Mouse (Mus musculus) stomach, embryonic 16.5 days (tissue): ENCODE results near the gene Ctse. TPM values are rescaled to one million over a fixed set of nuclear protein-coding genes. Genes with fewer than 3 reads are reported as not detected.

ENCODE experiments used
- ATAC-seq: fragments of 200-750 bp; cut with Nextera tagmentation; 2 replicates; pipeline ENCODE4 v1.8.0; 2017; ENCODE audit warnings: moderate number of reproducible peaks, moderate TSS enrichment; ENCODE audit not compliant: insufficient read depth, low FRiP score
- H3K27ac ChIP-seq: fragments of 300-500 bp; sonication (generic); 2 replicates; pipeline ENCODE4 v1.5.1; 2014; ENCODE audit warnings: low read length
- H3K27me3 ChIP-seq: fragments of 300-500 bp; sonication (generic); 2 replicates; pipeline ENCODE4 v1.6.1; 2014; ENCODE audit warnings: low read length, control low read depth, mixed read lengths; ENCODE audit not compliant: control insufficient read depth, insufficient read depth
- H3K36me3 ChIP-seq: fragments of 300-500 bp; sonication (generic); 2 replicates; pipeline ENCODE4 v1.6.1; 2014; ENCODE audit warnings: low read length; ENCODE audit not compliant: control insufficient read depth, insufficient read depth
- H3K4me1 ChIP-seq: fragments of 300-500 bp; sonication (generic); 2 replicates; pipeline ENCODE4 v1.6.1; 2014; ENCODE audit warnings: low read length, control low read depth, mixed read lengths; ENCODE audit not compliant: control insufficient read depth, insufficient read depth
- H3K4me2 ChIP-seq: fragments of 300-500 bp; sonication (generic); 2 replicates; pipeline ENCODE4 v1.6.1; 2014; ENCODE audit warnings: low read depth, low read length, mixed read lengths
- H3K4me3 ChIP-seq: fragments of 300-500 bp; sonication (generic); replicated peaks from 2 replicates; pipeline ENCODE4 v1.5.1; 2014; ENCODE audit warnings: mild to moderate bottlenecking, low read length
- H3K9ac ChIP-seq: fragments of 300-500 bp; sonication (generic); 2 replicates; pipeline ENCODE4 v1.6.1; 2014; ENCODE audit warnings: low read length
- H3K9me3 ChIP-seq: fragments of 300-500 bp; sonication (generic); replicated peaks from 2 replicates; pipeline ENCODE4 v1.6.1; 2016; ENCODE audit warnings: low read length, control low read depth; ENCODE audit not compliant: control insufficient read depth
- WGBS: fragments of 180-500 bp; shearing (Covaris S2); extraction: QIAGEN DNeasy Blood & Tissue Kit; methylation state at CpG from one replicate; pipeline ENCODE4 v1.1.7; 2014; 5-methylcytosine and 5-hydroxymethylcytosine counted together
- polyA plus RNA-seq: library from polyadenylated mRNA; unstranded; fragments of >200 nt; fragmentation: Nextera tagmentation; extraction: Ambion mirVana; gene quantifications from 2 replicates; pipeline ENCODE4 v1.2.1, GENCODE M21; 2015

The Ctse gene
- polyA plus RNA-seq, 1 experiment from 2014 or later: 134 TPM

GRCm38 (mm10) chr1:131640062-131640461 is 2.0 kb downstream of the Ctse start:
- Histone ChIP-seq H3K27me3 (no peaks in the 10 kb centered on the region), H3K4me2 (no peak overlapping the region), H3K27ac (no peak overlapping the region), H3K4me3 (no peak overlapping the region), H3K9ac (no peak overlapping the region), H3K4me1 (no peaks in the 10 kb centered on the region), H3K9me3 (no peaks in the 10 kb centered on the region), H3K36me3 (no peaks in the 10 kb centered on the region)
- no peak for ATAC-seq
- WGBS: 60% methylated on average over 4 of the region's 4 CpGs

GRCm38 (mm10) chr1:131641565-131641964 is 3.5 kb downstream of the Ctse start:
- no peak overlapping the region for H3K4me3 ChIP-seq
- H3K27ac ChIP-seq: no peak overlapping the region
- 92% methylated on average over 13 of the region's 13 CpGs for WGBS
- H3K27me3 ChIP-seq: no peaks in the 10 kb centered on the region
- H3K9ac ChIP-seq: no peak overlapping the region
- no peaks in the 10 kb centered on the region for H3K9me3 ChIP-seq
- H3K4me1 ChIP-seq: no peaks in the 10 kb centered on the region
- no peak overlapping the region for H3K4me2 ChIP-seq
- ATAC-seq: no peak
- no peaks in the 10 kb centered on the region for H3K36me3 ChIP-seq

- no peak for ATAC-seq
- no peaks in the 10 kb centered on the region for H3K4me1 ChIP-seq
- no peaks in the 10 kb centered on the region for H3K9me3 ChIP-seq
- H3K27ac ChIP-seq: no peak overlapping the region
- H3K9ac ChIP-seq: no peak overlapping the region
- H3K36me3 ChIP-seq: no peaks in the 10 kb centered on the region
- 89% methylated on average over 2 of the region's 2 CpGs for WGBS
- no peaks in the 10 kb centered on the region for H3K27me3 ChIP-seq
- H3K4me3 ChIP-seq: no peak overlapping the region
- H3K4me2 ChIP-seq: no peak overlapping the region
Measured at GRCm38 (mm10) chr1:131642251-131642650, 4.1 kb downstream of the Ctse start.

- WGBS: 71% methylated on average over 12 of the region's 12 CpGs
- H3K27ac ChIP-seq: no peak overlapping the region
- H3K9me3 ChIP-seq: no peaks in the 10 kb centered on the region
- no peak for ATAC-seq
- H3K9ac ChIP-seq: no peak overlapping the region
- H3K36me3 ChIP-seq: no peaks in the 10 kb centered on the region
- H3K27me3 ChIP-seq: no peaks in the 10 kb centered on the region
- no peaks in the 10 kb centered on the region; the same call in 1 of the 2 replicates for H3K4me1 ChIP-seq
- no peak overlapping the region for H3K4me2 ChIP-seq
- no peak overlapping the region for H3K4me3 ChIP-seq
Measured at GRCm38 (mm10) chr1:131652670-131653443, 14.8 kb downstream of the Ctse start.

DNA sequence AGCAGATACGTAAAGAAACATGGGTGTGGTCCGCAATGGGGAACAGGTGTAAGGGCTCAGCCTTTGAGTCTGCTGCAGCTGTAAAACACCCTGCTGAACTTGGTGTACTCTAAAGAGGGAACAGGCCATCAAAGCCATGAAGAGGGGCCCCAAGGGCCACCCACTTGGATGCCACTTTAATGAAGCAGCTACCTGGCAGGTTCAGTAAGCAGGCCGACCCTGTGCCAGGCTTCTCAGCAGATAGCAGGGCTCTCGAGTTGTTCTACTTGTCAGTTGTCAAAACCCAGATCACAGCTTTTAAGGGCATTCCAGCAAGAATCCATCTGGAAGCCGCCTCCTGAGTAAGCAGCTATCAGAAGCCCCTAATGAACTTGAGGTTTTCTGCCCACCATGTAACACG is 17.5 kb downstream of the Ctse start:
- no peak overlapping the region for H3K27ac ChIP-seq
- H3K4me3 ChIP-seq: no peak overlapping the region
- no peak overlapping the region for H3K4me2 ChIP-seq
- H3K27me3 ChIP-seq: no peaks in the 10 kb centered on the region; the same call in 1 of the 2 replicates
- no peaks in the 10 kb centered on the region; the same call in 1 of the 2 replicates for H3K4me1 ChIP-seq
- H3K9me3 ChIP-seq: no peaks in the 10 kb centered on the region
- H3K36me3 ChIP-seq: no peaks in the 10 kb centered on the region
- no peak for ATAC-seq
- WGBS: 64% methylated on average over 6 of the region's 6 CpGs
- H3K9ac ChIP-seq: no peak overlapping the region

DNA sequence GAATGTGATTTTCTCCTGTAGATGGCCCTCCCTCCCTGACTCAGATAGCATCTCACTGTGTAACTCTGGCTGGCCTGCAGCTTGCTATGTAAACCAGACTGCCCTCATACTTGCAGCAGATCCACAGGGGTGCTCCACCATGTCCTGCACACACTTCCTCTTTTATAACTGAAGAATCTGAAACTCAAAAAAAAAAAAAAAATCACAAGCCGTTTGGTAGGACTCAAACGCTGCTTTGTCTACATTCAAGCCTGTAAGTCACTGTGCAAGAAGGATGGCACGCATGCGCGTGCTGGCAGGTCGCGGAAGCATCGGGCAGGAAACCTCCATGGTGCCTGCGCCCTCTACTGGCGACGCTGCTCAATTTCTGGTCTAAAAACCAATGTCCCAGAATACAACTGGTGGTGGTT is 19.8 kb downstream of the Ctse start:
- no peaks in the 10 kb centered on the region; the same call in 1 of the 2 replicates for H3K27me3 ChIP-seq
- no peaks in the 10 kb centered on the region for H3K36me3 ChIP-seq
- 0% methylated on average over 11 of the region's 11 CpGs for WGBS
- H3K9ac ChIP-seq: peak overlapping the region; percentile 60
- no peaks in the 10 kb centered on the region; the same call in 1 of the 2 replicates for H3K4me1 ChIP-seq
- H3K4me3 ChIP-seq: peak overlapping the region; percentile 18; the same call in 1 of the 2 replicates
- peak overlapping the region; percentile 49 for H3K4me2 ChIP-seq
- H3K27ac ChIP-seq: peak overlapping the region; percentile 12; the same call in 1 of the 2 replicates
- no peaks in the 10 kb centered on the region for H3K9me3 ChIP-seq
- ATAC-seq: peak; percentile 63; the same call in 1 of the 2 replicates

DNA sequence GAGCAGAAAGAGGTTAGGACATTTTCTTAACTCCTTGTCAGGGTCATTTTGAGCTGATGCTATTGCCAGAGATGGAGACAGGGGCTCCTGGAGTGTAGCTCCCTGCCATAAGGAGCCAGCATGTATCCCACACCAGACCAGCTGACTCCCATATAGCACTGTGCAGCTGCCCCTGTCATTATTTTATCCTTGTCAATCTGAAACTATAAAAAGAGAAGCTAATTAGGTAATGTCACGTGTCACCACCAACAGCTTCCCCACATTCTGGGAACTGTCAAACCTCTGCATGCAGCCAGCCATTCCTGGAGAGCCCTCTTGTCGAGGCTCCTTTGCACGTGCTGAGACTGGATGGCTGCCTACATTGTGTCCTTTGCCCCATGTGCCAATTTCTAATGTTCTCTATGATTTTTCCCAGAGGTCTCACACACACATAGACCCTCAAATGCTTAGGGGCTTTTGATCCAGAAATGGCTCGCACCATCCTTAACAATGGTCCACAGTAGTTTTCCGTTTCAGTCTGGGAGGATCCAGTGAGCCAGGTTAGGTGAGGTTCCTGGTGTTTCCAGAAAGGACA is 21.5 kb downstream of the Ctse start:
- WGBS: 74% methylated on average over 5 of the region's 5 CpGs
- Histone ChIP-seq H3K9ac (no peak overlapping the region), H3K27me3 (no peaks in the 10 kb centered on the region; the same call in 1 of the 2 replicates), H3K4me3 (no peak overlapping the region), H3K9me3 (no peaks in the 10 kb centered on the region), H3K36me3 (no peaks in the 10 kb centered on the region), H3K4me1 (no peaks in the 10 kb centered on the region; the same call in 1 of the 2 replicates), H3K4me2 (no peak overlapping the region), H3K27ac (no peak overlapping the region)
- no peak for ATAC-seq

- Histone ChIP-seq H3K4me3 (no peak overlapping the region), H3K4me2 (no peak overlapping the region), H3K36me3 (no peaks in the 10 kb centered on the region), H3K4me1 (no peaks in the 10 kb centered on the region; the same call in 1 of the 2 replicates), H3K9ac (no peak overlapping the region), H3K9me3 (no peaks in the 10 kb centered on the region), H3K27ac (no peak overlapping the region), H3K27me3 (no peaks in the 10 kb centered on the region; the same call in 1 of the 2 replicates)
- no peak for ATAC-seq
- 88% methylated on average over 2 of the region's 2 CpGs for WGBS
Measured at GRCm38 (mm10) chr1:131660266-131660665, 22.2 kb downstream of the Ctse start.
